Mouse (Mus musculus) brown adipose tissue, adult 24 weeks (tissue): ENCODE results near the gene Trim71. TPM values are rescaled to one million over a fixed set of nuclear protein-coding genes. Genes with fewer than 3 reads are reported as not detected.
A peak's percentile ranks its signal among the peaks of the same experiment; 100 is the strongest.

ENCODE experiments used
- H3K27ac ChIP-seq: fragments of 200-500 bp; replicated peaks from 2 replicates; pipeline ENCODE4 v1.5.1; 2012; ENCODE audit warnings: low read depth, mild to moderate bottlenecking, low read length
- H3K4me1 ChIP-seq: fragments of 200-500 bp; 2 replicates; pipeline ENCODE4 v1.6.1; 2012; ENCODE audit warnings: low read length, mixed read lengths; ENCODE audit not compliant: control insufficient read depth, insufficient read depth, insufficient read length
- H3K4me3 ChIP-seq: fragments of 200-500 bp; 2 replicates; pipeline ENCODE4 v1.5.1; 2012; ENCODE audit warnings: low read depth, mild to moderate bottlenecking, low read length, moderate library complexity; ENCODE audit not compliant: insufficient read depth
- polyA plus RNA-seq: library from polyadenylated mRNA; stranded (reverse); fragments of >200 nt; gene quantifications from 2 replicates; pipeline ENCODE4 v1.2.4, GENCODE M21; 2012; ENCODE audit not compliant: missing spikeins, insufficient read depth, insufficient read length

Gene Trim71
- not detected in 2 replicates for polyA plus RNA-seq

DNA sequence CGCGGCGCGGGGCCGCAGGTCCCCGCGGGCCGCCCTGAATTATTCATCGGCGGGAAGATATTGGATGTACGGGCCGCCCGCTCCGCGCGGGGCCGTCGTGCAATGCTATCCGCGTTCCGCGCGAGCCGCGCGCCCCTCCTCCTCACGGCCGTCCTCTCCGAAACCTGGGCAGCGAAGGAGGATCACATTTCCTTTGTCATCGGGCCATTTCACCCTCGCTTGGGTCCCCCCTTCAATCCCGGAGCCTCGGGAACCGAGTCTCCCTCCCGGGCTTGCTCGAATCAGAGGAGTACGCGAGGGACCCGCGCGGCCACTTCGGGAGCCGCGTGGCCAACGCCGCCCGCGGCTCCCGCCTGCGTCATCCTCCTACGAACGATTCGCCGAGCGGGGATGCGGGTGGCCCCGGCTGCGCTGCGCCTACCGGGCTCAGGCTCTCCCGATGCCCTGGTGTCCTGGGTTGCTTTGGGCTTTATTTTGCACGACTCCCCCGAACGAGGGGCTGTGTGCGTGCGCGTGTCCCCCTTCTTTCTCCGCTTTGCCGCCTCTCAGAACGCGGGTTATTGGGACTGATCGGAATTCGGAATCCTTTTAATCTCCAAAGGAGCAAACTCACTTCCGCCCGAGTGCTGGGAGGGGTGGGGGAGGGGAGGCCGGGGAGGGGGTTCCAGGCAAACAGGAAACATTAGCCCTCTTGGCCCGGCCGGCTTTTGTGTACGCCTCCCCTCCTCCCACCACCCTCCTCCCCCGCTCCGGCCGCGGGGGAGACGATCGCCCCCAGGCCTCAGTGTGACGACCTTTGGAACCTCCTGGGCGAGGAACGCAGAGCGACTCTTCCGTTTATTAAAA lies at the start of gene Trim71:
Gene Trim71, minus strand, starts transcription at position 609 of the 846 bp plus-strand sequence.
- H3K4me3 ChIP-seq = peak within 1 kb of the TSS; percentile 35; the same call in 1 of the 2 replicates
- H3K27ac ChIP-seq = no peak within 1 kb of the TSS
- no peaks in the 10 kb centered on the region; the same call in 1 of the 2 replicates for H3K4me1 ChIP-seq

DNA sequence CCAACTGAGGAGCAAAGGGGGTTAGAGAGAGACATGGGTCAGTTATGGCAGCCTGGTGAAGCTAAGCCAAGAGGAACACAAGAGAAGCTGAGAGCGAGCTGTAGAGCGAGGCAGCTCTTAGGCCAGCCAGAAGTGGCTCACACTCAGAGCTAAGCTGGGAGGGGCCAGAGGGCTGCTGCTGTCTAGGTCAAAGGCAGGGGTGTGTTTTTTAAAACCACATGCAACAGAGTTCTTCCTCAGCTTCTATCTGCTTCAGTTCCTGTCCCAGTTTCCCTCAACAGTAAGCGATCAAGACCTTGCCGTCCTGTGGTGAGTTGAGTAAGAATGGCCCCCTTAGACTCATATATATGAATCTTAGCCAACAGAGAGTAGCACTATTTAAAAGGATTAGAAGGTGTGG lies 48.9 kb upstream of the Trim71 start:
- Histone ChIP-seq H3K4me1 (no peaks in the 10 kb centered on the region), H3K27ac (peak overlapping the region; percentile 42), H3K4me3 (no peak overlapping the region)

DNA sequence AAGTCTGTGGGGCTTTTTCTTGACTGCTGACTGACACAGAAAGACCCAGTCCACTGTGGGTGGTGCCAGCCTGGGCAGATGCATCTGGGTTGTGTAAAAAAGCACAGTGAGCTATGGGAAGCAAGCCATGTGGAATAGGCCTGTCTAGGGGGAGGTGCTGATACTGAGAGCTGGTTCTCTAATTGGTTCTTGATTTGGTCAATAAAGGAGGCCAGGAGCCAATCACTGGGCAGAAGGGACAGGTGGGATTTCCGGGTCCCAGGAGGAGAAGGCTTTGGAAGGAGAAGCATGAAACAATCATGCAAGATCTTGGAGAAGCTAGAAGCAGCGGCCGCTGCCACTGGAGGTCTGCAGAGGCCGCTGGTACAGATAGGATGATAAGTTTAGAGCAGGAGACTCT lies 48.4 kb upstream of the Trim71 start:
- Histone ChIP-seq H3K27ac (peak overlapping the region; percentile 42; the same call in 1 of the 2 replicates), H3K4me3 (no peak overlapping the region), H3K4me1 (no peaks in the 10 kb centered on the region)

DNA sequence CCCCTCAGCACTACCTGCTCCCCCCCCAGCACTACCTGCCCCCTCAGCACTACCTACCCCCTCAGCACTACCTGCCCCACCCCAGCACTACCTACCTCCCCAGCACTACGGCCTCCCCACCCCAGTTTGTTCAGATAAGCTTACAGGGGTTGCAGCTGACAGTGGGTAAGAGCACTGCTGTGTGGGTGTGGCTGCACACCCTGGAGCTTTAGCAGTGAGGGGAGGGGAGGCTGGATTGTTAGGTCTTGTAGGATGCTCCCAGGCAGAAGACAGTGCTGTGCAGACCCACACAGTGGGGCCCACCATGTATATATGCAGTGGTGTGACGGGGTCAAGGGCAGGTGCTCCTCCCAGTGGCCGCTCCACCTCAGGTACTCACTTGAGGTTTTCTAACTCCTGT lies 46.1 kb upstream of the Trim71 start:
- Histone ChIP-seq H3K27ac (no peak overlapping the region), H3K4me3 (no peak overlapping the region), H3K4me1 (no peaks in the 10 kb centered on the region)

DNA sequence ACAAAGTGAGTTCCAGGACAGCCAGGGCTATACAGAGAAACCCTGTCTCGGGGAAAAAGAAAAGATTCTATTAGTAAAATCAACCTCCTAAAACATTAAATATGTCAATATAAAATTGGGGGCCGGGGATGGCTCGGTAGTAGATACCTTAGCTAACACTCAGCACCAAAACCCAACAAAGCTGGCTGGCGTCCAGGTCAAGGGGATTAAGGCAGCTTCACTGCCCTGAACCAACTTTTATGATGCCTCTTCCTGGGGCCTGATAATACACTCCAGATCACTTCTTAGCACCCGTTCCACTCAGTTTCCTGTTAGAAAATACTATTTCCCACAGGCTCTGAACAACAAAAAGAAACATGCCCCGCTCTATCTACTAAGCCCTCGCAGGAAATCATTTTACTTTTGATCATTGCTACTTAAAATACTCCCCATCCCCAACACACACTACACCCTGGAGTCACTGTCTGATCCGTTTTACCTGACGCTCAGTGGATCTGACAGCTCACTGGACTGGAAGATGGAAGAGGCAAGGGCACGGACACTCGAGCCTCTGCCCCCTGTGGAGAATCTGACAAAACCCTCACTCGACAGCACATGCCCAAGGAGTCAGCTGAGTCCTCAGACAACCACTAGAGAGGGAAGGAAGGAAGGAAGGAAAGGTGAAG lies 39.8 kb upstream of the Trim71 start:
- H3K27ac ChIP-seq = no peak overlapping the region
- no peaks in the 10 kb centered on the region for H3K4me1 ChIP-seq

DNA sequence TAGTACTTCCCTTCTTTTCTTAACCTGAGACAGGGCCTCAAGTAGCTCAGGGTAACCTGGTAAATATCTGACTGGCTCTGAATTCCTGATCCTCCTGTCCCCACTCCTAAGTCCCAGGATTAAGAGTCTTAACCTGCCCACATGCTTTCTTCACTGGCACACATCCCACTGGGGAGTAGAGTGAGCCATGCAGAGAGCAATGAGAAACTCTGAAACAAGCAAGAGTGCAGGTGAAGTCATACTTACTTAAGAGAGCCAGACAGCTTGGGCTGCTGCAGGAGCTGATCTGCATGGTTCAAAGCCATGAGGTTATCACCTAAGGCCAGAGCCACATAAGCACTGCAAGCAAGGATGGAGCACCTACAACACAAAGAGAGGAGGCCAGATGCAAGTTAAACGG lies 36.9 kb upstream of the Trim71 start:
- Histone ChIP-seq H3K4me3 (no peak overlapping the region), H3K27ac (no peak overlapping the region), H3K4me1 (no peaks in the 10 kb centered on the region)

More for the DNA sequence above, 39.8 kb upstream of the Trim71 start:
- H3K4me3 ChIP-seq = no peak overlapping the region

DNA sequence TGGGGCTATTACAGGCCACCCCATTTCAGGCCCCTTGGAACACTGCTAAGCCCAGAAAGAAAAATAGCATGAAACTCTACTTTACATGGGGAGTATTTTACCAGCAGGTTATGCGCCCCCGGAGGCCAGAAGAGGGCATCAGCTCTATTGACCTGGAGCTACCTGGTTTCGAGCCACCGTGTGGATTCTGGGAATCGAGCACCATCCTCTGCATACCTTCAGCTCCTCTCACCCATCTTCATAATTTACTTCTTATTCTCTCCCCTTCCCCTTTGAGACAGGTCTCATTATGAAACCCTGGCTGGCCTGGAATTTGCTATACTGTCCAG lies 20.8 kb upstream of the Trim71 start:
- no peaks in the 10 kb centered on the region; the same call in 1 of the 2 replicates for H3K4me1 ChIP-seq
- H3K27ac ChIP-seq = no peak overlapping the region
- H3K4me3 ChIP-seq = no peak overlapping the region

DNA sequence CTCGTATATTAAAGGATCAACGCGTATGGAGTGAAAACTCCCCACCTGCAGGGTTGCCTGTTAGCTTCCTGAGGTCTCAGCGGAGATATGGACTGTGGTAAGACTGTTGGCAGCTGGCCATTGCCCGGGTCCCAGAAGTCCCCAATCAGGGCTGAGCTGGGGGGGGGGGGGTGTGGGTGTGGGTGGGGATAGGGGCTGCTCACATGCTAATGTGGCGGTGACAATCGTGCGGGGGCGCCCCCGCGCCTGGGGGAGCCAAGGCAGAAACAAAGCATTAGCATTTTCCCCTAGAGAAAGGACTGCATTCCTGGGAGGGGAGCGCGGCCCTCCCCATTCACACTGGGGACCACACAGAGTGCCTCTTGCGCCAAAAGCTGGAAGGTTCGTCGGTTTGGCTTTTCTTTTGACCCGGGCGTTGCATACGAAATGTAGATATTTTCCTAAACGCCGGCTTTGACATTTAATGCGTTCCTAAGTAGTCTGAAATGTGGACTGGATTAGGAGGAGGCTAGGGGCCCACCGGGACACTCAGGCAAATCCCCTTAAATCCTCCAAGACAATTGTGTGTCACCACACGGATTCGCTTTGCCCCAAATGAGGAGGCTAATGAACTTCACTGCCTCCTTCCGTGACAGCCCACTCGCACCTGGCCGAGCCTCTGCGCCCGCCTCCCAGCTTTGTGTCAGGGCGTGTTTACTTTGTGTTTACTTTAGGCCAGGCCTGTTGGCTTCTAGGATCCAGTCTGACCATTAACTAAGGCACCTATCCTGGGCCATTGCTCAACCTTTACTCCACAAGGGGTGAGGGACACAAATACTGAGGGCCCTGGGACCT lies 20.2 kb upstream of the Trim71 start:
- H3K27ac ChIP-seq = 0 out of 2 replicates have a peak overlapping the region, but pooled peaks have one; percentile 44
- peak overlapping the region; percentile 54 for H3K4me3 ChIP-seq
- no peaks in the 10 kb centered on the region; the same call in 1 of the 2 replicates for H3K4me1 ChIP-seq

DNA sequence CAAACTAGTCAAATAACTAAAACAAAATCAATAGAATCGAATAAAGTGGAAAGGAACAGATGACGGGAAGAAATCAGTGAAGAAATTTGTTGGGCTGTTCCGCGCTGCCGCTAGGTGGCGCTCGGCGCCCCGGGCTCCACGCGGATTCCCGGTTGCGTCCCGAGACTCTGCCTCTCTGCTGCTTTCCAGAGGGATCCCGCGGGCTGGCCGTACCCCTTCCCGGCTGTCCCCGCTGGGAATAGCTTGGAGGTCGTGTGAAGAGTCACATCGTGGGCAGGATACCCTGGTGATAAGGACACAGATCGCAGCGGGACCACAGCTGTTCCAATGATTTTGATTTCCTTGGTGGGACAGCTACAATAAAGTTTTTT lies 19.6 kb upstream of the Trim71 start:
- H3K27ac ChIP-seq = no peak overlapping the region

DNA sequence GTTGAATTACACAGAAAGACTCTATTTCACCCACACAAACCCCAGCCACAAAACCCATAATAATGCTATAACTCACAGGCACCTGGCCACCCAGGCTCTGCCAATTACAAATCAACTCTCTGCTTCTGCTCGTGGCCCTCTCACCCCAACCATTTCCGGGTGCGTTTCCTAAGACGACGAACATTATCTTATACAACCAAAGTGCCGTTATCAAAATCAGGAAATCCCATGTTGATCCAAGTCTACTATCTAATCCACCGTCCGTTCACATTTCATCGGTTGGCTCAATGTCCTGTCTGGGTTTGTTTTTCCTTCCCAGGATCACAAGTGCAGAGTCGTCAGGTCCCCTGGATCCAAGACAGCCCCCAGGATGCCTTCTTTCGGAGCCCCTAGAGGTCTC lies 14.5 kb upstream of the Trim71 start:
- H3K4me3 ChIP-seq = no peak overlapping the region
- no peaks in the 10 kb centered on the region for H3K4me1 ChIP-seq
- no peak overlapping the region for H3K27ac ChIP-seq

More for the DNA sequence above, 19.6 kb upstream of the Trim71 start:
- no peaks in the 10 kb centered on the region; the same call in 1 of the 2 replicates for H3K4me1 ChIP-seq
- peak overlapping the region; percentile 54 for H3K4me3 ChIP-seq

DNA sequence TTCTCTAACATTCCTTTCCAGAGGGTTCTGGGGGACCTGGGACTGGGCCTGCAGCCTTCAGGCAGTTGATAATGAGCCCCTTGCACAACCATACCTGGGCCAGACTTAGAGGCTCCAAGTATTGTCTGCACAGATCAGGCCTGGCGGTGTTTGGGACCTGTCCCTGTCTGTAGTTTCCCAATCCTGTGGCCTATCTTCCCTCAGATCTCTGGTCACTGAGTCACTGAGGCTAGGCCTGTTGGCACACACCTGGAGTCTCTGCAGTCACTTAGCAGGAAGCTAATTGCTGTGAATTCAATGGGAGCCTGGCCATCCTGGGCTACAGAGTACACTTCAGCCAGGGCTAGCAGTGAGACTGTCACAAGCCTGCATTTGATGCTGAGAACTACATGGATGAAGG lies 11.8 kb upstream of the Trim71 start:
- Histone ChIP-seq H3K4me1 (no peaks in the 10 kb centered on the region), H3K27ac (no peak overlapping the region), H3K4me3 (no peak overlapping the region)

DNA sequence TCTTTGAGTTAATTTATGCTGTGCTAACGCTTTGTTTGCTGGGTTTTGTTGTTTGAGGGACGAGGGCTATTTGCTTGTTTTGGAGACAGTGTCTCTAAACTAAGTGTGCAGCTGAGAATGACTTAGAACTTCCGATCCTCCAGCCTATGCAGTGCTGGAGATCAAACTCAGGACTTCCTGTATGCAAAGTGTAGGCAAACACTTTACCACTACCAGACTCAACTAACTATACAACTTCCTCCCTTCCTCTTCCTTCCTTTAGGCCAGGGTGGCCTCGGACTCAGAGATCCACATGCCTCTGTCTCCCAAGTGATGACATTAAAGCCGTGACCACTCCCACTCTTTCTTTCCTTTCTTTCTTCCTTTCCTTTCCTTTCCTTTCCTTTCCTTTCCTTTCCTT lies 9.4 kb upstream of the Trim71 start:
- no peak overlapping the region for H3K4me3 ChIP-seq
- no peaks in the 10 kb centered on the region for H3K4me1 ChIP-seq
- H3K27ac ChIP-seq = no peak overlapping the region

DNA sequence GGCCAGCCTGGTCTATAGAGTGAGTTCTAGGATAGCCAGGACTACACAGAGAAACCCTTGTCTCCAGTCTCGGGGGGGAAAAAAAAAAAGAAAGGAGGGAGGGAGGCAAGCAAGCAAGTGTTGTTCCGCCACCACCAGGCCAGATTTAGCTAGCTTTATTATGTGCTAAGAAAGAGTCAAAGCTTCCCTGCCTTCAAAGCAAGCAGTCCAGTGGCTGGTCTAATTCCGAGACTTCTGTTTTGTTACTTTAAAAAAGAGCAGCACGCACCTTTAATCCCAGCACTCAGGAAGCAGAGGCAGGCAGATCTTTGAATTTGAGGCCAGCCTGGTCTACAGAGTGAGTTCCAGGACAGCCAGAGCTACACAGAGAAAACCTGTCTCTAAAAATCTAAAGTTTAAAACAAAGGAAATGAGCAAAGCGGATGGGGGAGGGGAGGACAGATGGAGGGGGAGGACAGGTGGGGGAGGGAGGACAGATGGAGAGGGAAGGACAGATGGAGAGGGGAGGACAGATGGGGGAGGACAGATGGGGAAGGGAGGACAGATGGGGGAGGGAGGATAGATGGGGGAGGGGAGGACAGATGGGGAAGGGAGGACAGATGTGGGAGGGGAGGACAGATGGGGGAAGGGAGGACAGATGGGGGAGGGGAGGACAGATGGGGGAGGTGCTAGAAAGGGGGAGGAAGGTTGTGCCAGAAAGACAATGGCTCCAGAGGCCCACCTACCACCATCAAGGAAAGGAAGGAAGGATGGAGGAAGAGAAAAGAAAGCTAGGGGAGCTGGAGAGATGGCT lies 4.7 kb upstream of the Trim71 start:
- Histone ChIP-seq H3K27ac (no peak overlapping the region), H3K4me1 (no peaks in the 10 kb centered on the region; the same call in 1 of the 2 replicates)

DNA sequence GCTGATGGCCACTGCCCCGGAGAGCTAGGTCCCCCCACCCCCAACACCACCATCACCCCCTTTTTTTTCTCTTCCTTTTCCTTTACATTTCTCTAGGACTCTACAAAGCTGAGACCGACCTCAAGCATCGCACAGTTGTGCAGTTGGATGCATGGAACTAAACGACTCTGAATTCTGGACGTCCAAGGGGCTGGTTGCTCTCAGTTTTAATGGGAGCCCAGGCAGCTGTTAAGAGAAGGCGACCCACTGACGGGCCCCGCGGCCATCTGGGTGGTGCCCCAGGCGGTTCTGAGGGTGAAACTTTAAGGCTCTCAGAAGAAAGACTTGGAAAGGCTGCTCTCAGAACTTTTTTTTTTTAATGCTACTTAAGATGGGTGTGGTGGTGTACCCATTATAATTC lies 498 bp upstream of the Trim71 start:
- Histone ChIP-seq H3K4me3 (no peak overlapping the region), H3K27ac (no peak overlapping the region), H3K4me1 (no peaks in the 10 kb centered on the region; the same call in 1 of the 2 replicates)

More for the DNA sequence above, 4.7 kb upstream of the Trim71 start:
- H3K4me3 ChIP-seq = no peak overlapping the region
